Mouse (Mus musculus) neutrophil, adult 59 days (primary cell): ENCODE results near the gene Xpo4. TPM values are rescaled to one million over a fixed set of nuclear protein-coding genes. Genes with fewer than 3 reads are reported as not detected.

Experiments
- total RNA-seq, 2 experiments: library from RNA; stranded (reverse); gene quantifications; 1 replicate in 1 of 2; 2 replicates in 1 of 2; pipeline ENCODE4 v1.2.4; 2023

The Xpo4 gene
- total RNA-seq = 10 to 100 TPM; 14.7 to 16.4 TPM

GRCm38 (mm10) chr14:57664822-57665627, at the start of gene Xpo4:
Gene Xpo4, minus strand, starts transcription at chr14:57665430.

DNA sequence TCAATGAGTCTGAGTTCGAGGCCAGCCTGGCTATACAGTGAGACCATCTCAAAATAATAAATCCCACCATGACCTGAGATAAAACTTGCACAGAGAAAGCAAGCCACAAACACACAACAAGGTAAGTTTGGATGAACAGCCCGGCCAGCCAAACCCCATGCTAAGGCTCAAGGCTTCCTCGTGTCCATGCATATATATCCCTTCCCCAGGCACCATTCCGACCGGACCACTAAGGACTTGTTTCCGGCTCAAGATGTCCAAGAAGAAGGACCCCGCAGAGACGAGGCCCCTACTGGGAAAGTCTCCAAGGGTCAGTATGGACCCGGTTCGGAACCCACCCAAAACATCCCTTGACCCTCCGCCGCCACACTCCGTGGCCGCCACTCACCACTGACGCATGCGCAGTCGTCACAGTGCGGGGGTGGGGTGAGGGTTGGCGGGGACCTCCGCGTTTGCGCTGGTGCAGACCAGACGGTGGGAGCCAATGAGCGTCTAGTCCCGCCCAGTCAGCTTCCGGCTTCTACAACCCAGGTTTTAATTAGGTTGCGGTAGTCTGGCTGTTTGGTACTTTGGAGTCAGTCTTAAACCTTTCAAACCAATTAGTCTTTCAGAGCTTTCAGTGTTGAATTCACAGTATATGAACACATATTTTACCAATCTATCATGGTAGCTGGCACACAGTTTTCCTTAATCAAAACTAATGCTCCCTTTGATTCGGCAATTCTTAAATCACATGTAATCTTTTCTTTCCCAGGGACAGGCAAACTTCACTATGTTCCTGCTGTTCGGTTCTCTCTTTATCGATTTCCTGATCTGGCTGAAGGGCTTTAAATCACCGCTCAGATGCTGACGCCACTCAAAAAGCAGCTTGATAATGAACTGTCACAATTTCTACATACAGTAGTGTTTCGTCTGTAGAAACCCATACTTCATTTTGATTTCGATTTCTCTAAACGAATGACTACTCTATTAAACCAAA, 93.8 kb downstream of the Xpo4 start, which contains the start of gene Eef1akmt1:
Eef1akmt1 (minus strand) TSS at position 458 of the 979 bp plus-strand sequence.

Other genes starting within 250 kb of the Xpo4 start
- gene Ift88, start 241.4 kb downstream of the Xpo4 start, total RNA-seq = 1 to 10 TPM; 1.4 to 2.6 TPM
- gene Il17d, start 140.7 kb downstream of the Xpo4 start, total RNA-seq = not detected
- gene Eef1akmt1, start 93.8 kb downstream of the Xpo4 start, total RNA-seq = 1 to 10 TPM; 7.4 to 9.6 TPM
- gene Gm49361, start 80.7 kb upstream of the Xpo4 start, total RNA-seq = not detected
- gene Lats2, start 93.0 kb upstream of the Xpo4 start, total RNA-seq = 10 to 100 TPM; 42.4 to 47.9 TPM
- 10 to 100 TPM; 34.6 to 47.0 TPM for gene Sap18, start 132.8 kb upstream of the Xpo4 start, total RNA-seq
- 10 to 100 TPM; 15.5 to 16.1 TPM for gene Ska3, start 160.8 kb upstream of the Xpo4 start, total RNA-seq
- 10 to 100 TPM; 49.1 to 63.7 TPM for gene Mrpl57, start 160.8 kb upstream of the Xpo4 start, total RNA-seq
- 10 to 100 TPM; 31.6 to 32.8 TPM for gene Zdhhc20, start 224.8 kb upstream of the Xpo4 start, total RNA-seq